ENCODE assay signal across 8 mouse cellular contexts in genomic region chr3:145964018-145964387, GRCm38 (mm10). TPM values are rescaled to one million over a fixed set of nuclear protein-coding genes. Genes with fewer than 3 reads are reported as not detected.
DNase-seq lines count a peak whose midpoint lies in the region; ATAC-seq and TF ChIP-seq lines count a peak whose summit lies in the region.

No protein-coding gene starts in this region.

- H3K4me3 ChIP-seq in limb, embryonic 14.5 days (replicated peaks; ENCODE audit: low read length), result no peak overlapping the region
- peak overlapping the region; percentile 22 for H3K4me3 ChIP-seq in midbrain, embryonic 12.5 days

- no peaks in the 10 kb centered on the region for H3K36me3 ChIP-seq in limb, embryonic 14.5 days (ENCODE audit: control insufficient read depth, insufficient read depth, low read length)
- H3K36me3 ChIP-seq in midbrain, embryonic 12.5 days, result no peaks in the 10 kb centered on the region

- DNase-seq in heart, adult 18-20 months, result peak; percentile 59 to 62
- DNase-seq in heart, postnatal 25 days (ENCODE audit: low spot score), result no peak
- DNase-seq in limb, embryonic 14.5 days (ENCODE audit: low spot score), result no peak
- no peak for DNase-seq in frontal cortex, postnatal 25 days (ENCODE audit: low spot score in 2 of 2)
- DNase-seq in c-Kit-positive CD71-positive TER-119-positive erythroid progenitor cells, embryonic 14.5 days (ENCODE audit: low spot score), result no peak
- no peak for DNase-seq in layer of hippocampus, adult 8-10 months (ENCODE audit: low spot score in 2 of 2)

- 34% methylated on average over 10 of the region's 10 CpGs for WGBS in limb, embryonic 14.5 days
- 13% methylated on average over 10 of the region's 10 CpGs for WGBS in midbrain, embryonic 12.5 days

- H3K9ac ChIP-seq in limb, embryonic 14.5 days (ENCODE audit: low read depth, low read length, severe bottlenecking), result no peak overlapping the region
- H3K9ac ChIP-seq in midbrain, embryonic 12.5 days (replicated peaks), result no peak overlapping the region

- H3K27me3 ChIP-seq in limb, embryonic 14.5 days (ENCODE audit: control insufficient read depth, insufficient read depth, low read length), result no peaks in the 10 kb centered on the region
- H3K27me3 ChIP-seq in midbrain, embryonic 12.5 days, result peaks cover 36% of the 10 kb centered on the region

- H3K4me1 ChIP-seq in limb, embryonic 14.5 days (ENCODE audit: control insufficient read depth, insufficient read depth, low read length), result peaks cover 24% of the 10 kb centered on the region
- peaks cover 18% of the 10 kb centered on the region for H3K4me1 ChIP-seq in midbrain, embryonic 12.5 days

- no peaks in the 10 kb centered on the region for H3K9me3 ChIP-seq in limb, embryonic 14.5 days (ENCODE audit: control insufficient read depth, low read length)
- H3K9me3 ChIP-seq in midbrain, embryonic 12.5 days, result no peaks in the 10 kb centered on the region

- H3K27ac ChIP-seq in limb, embryonic 14.5 days (replicated peaks; ENCODE audit: low read depth, low read length), result no peak overlapping the region
- H3K27ac ChIP-seq in midbrain, embryonic 12.5 days (replicated peaks), result 0 out of 2 replicates have a peak overlapping the region, but pooled peaks have one; percentile 39

- peak; percentile 96 for ATAC-seq in granulocyte monocyte progenitor cell, adult 5-6 weeks (replicated peaks; ENCODE audit: poor library complexity, severe bottlenecking)
- no peak for ATAC-seq in limb, embryonic 14.5 days (ENCODE audit: low FRiP score, low read depth)
- peak; percentile 76 for ATAC-seq in midbrain, embryonic 12.5 days (ENCODE audit: low FRiP score, low read depth)

- no peak for TF ChIP-seq POLR2A in limb, embryonic 14.5 days (IDR thresholded peaks at IDR 0.05; ENCODE audit: borderline replicate concordance, extremely low read depth, insufficient read depth, insufficient read length)

- peak overlapping the region; percentile 20; the same call in 1 of the 2 replicates for H3K4me2 ChIP-seq in limb, embryonic 14.5 days (replicated peaks; ENCODE audit: low read depth, low read length, severe bottlenecking)
- peak overlapping the region; percentile 48 for H3K4me2 ChIP-seq in midbrain, embryonic 12.5 days (replicated peaks)

- intact Hi-C loops in heart, postnatal 25 days (cut with DNase I), result no loop called here

RNA-seq across cellular contexts. Expression of gene Syde2, which starts 23.7 kb away (rescaled TPM):
- 10 to 100 TPM; 16.2 to 16.7 TPM for total RNA-seq in heart, adult 18-20 months (2021)
- total RNA-seq in heart, postnatal 25 days (2021), result 10 to 100 TPM; 18.1 to 21.5 TPM
- 2.3 and 5.3 TPM in 2 replicates for total RNA-seq in granulocyte monocyte progenitor cell, adult 5-6 weeks (2014; fragmentation: Nextera tagmentation)
- total RNA-seq in granulocyte monocyte progenitor cell, adult 5-6 weeks (2017), result 2.7 and 3.6 TPM in 2 replicates
- polyA plus RNA-seq in limb, embryonic 14.5 days (2012; rRNA removed), result 5.3 and 6.0 TPM in 2 replicates
- polyA plus RNA-seq in limb, embryonic 14.5 days (2014; fragmentation: Nextera tagmentation; extraction: Ambion mirVana), result 2.6 and 2.8 TPM in 2 replicates
- 0.92 and 1.3 TPM in 2 replicates for polyA plus RNA-seq in midbrain, embryonic 12.5 days (2016; fragmentation: Nextera tagmentation; extraction: Ambion mirVana)
- total RNA-seq in layer of hippocampus, adult 8-10 months (2022), result 1 to 10 TPM; 3.0 to 4.3 (median 3.6) TPM

RNA-seq across cellular contexts. Expression of gene 2410004B18Rik, which starts 26.2 kb away (rescaled TPM):
- total RNA-seq in heart, adult 18-20 months (2021), result 10 to 100 TPM; 18.0 to 20.6 TPM
- total RNA-seq in heart, postnatal 25 days (2021), result 10 to 100 TPM; 16.8 to 18.1 TPM
- 9.7 and 16.0 TPM in 2 replicates for total RNA-seq in granulocyte monocyte progenitor cell, adult 5-6 weeks (2014; fragmentation: Nextera tagmentation)
- 15.9 and 18.6 TPM in 2 replicates for total RNA-seq in granulocyte monocyte progenitor cell, adult 5-6 weeks (2017)
- polyA plus RNA-seq in limb, embryonic 14.5 days (2012; rRNA removed), result 25.9 and 31.2 TPM in 2 replicates
- 45.6 and 47.8 TPM in 2 replicates for polyA plus RNA-seq in limb, embryonic 14.5 days (2014; fragmentation: Nextera tagmentation; extraction: Ambion mirVana)
- 58.8 and 61.5 TPM in 2 replicates for polyA plus RNA-seq in midbrain, embryonic 12.5 days (2016; fragmentation: Nextera tagmentation; extraction: Ambion mirVana)
- 10 to 100 TPM; 31.8 to 38.5 (median 33.2) TPM for total RNA-seq in layer of hippocampus, adult 8-10 months (2022)

RNA-seq across cellular contexts. Expression of gene Bcl10, which starts 41.4 kb away (rescaled TPM):
- 10 to 100 TPM; 16.1 to 16.5 TPM for total RNA-seq in heart, adult 18-20 months (2021)
- total RNA-seq in heart, postnatal 25 days (2021), result 10 to 100 TPM; 18.1 to 20.4 TPM
- 23.8 and 47.4 TPM in 2 replicates for total RNA-seq in granulocyte monocyte progenitor cell, adult 5-6 weeks (2014; fragmentation: Nextera tagmentation)
- 37.1 and 48.8 TPM in 2 replicates for total RNA-seq in granulocyte monocyte progenitor cell, adult 5-6 weeks (2017)
- polyA plus RNA-seq in limb, embryonic 14.5 days (2012; rRNA removed), result 25.5 and 26.0 TPM in 2 replicates
- polyA plus RNA-seq in limb, embryonic 14.5 days (2014; fragmentation: Nextera tagmentation; extraction: Ambion mirVana), result 52.1 and 52.9 TPM in 2 replicates
- 43.5 and 47.1 TPM in 2 replicates for polyA plus RNA-seq in midbrain, embryonic 12.5 days (2016; fragmentation: Nextera tagmentation; extraction: Ambion mirVana)
- total RNA-seq in layer of hippocampus, adult 8-10 months (2022), result 10 to 100 TPM; 10.6 to 16.1 (median 14.2) TPM

Comparison
In these comparisons a context has a peak if more than half of its experiments do, and no peak if none do; other contexts are left out.
1. DNase-seq: peak in heart, adult 18-20 months (2 of 2); none in heart, postnatal 25 days (single experiment), limb, embryonic 14.5 days (single experiment), frontal cortex, postnatal 25 days (0 of 2), c-Kit-positive CD71-positive TER-119-positive erythroid progenitor cells, embryonic 14.5 days (single experiment) and layer of hippocampus, adult 8-10 months (0 of 2).